Mouse (Mus musculus) kidney, postnatal 4 days (tissue): ENCODE results near the gene Gm9821.

Experiments
- DNase-seq, 2 experiments: peaks; one replicate each; pipeline ENCODE4 v3.0.0; 2021; ENCODE audit warnings: mixed read lengths in 2 of 2

Gm9821 gene

GRCm38 (mm10) chr2:91927826-91928533 lies 17.5 kb upstream of the Gm9821 start:
- DNase-seq: peak; percentile 90 to 92

- no peak for DNase-seq
These were observed 16.8 kb upstream of the Gm9821 start for GRCm38 (mm10) chr2:91928534-91929350.

- DNase-seq: no peak
These were observed 16.0 kb upstream of the Gm9821 start for GRCm38 (mm10) chr2:91929455-91929854.

GRCm38 (mm10) chr2:91929936-91930335 lies 15.6 kb upstream of the Gm9821 start:
- peak; percentile 67 to 80 for DNase-seq

GRCm38 (mm10) chr2:91930761-91931291 lies 14.7 kb upstream of the Gm9821 start:
- peak; percentile 41 to 55 for DNase-seq

- peak; percentile 86 to 91 for DNase-seq
These were observed 14.0 kb upstream of the Gm9821 start for GRCm38 (mm10) chr2:91931328-91932159.

- peak; percentile 44 to 56 for DNase-seq
These were observed 13.3 kb upstream of the Gm9821 start, which contains the start of gene Mdk for GRCm38 (mm10) chr2:91932160-91932711. Mdk (minus strand) TSS chr2:91932297.

GRCm38 (mm10) chr2:91932737-91933350 lies 12.7 kb upstream of the Gm9821 start:
- DNase-seq: peak in 1 of 2 experiments; percentile 33

- peak in 1 of 2 experiments; percentile 31 for DNase-seq
These were observed 12.0 kb upstream of the Gm9821 start for GRCm38 (mm10) chr2:91933471-91933870.

- DNase-seq: no peak
These were observed 11.5 kb upstream of the Gm9821 start for GRCm38 (mm10) chr2:91934016-91934415.

- no peak for DNase-seq
These were observed 10.5 kb upstream of the Gm9821 start for GRCm38 (mm10) chr2:91934826-91935525.

- no peak for DNase-seq
These were observed 9.3 kb upstream of the Gm9821 start for GRCm38 (mm10) chr2:91936154-91936553.

- DNase-seq: no peak
These were observed 6.1 kb upstream of the Gm9821 start for GRCm38 (mm10) chr2:91939303-91939935.

GRCm38 (mm10) chr2:91942356-91942755 lies 3.1 kb upstream of the Gm9821 start:
- DNase-seq: peak in 1 of 2 experiments; percentile 50

GRCm38 (mm10) chr2:91944170-91944950 lies 1.1 kb upstream of the Gm9821 start:
- peak; percentile 88 for DNase-seq

- peak in 1 of 2 experiments; percentile 48 for DNase-seq
These were observed 1.3 kb downstream of the Gm9821 start for GRCm38 (mm10) chr2:91946836-91947235.

- DNase-seq: peak in 1 of 2 experiments; percentile 46
These were observed 2.1 kb downstream of the Gm9821 start for GRCm38 (mm10) chr2:91947397-91948150.

- peak in 1 of 2 experiments; percentile 38 for DNase-seq
These were observed 2.6 kb downstream of the Gm9821 start for GRCm38 (mm10) chr2:91948151-91948509.

- DNase-seq: peak in 1 of 2 experiments; percentile 48
These were observed 3.3 kb downstream of the Gm9821 start for GRCm38 (mm10) chr2:91948792-91949241.
